Mouse (Mus musculus): ENCODE data around the gene Tmem140.

The Tmem140 gene

DNA sequence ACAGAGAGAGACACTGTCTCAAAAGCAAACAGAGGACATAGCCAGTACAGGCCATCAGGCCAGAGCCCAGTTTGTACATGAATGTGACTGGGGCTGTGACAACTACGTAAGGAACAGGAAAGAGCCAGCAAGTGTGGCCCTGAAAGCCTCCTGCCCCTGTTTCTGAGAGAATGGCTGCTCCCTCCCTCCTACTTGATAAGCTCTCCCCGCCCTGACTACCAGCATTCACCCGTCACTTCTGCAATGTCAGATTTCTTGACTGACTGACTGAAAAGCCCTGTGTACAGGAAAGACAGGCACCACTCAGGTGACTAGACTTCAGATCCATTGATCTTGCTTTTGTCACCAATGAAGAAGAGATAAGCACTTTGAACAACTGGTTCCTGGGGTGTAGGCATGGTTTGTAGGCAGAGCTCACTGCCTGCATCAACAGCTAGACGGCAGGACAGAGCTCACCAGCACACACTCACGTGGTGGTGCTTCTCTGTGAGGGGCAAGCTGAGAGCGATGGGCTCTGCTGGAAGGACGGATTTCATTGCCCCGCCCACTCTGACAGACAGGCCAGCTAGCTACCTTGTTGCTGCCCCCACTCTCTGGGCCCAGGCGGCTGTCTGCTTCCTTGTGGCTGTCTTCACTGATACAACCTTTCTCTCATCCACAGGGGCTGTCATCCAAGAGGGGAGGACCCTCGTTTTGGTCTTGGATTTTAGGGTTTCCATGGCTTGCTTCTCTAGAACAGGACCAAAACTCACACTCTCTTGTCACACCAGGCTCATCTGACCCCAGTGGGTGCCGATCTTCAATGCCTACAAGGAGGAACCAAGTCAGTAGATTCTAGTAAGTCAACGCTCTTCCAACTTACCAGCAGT lies 13.3 kb downstream of the Tmem140 start:
- no peak for DNase-seq (ENCODE audit: low read depth, low spot score)

DNA sequence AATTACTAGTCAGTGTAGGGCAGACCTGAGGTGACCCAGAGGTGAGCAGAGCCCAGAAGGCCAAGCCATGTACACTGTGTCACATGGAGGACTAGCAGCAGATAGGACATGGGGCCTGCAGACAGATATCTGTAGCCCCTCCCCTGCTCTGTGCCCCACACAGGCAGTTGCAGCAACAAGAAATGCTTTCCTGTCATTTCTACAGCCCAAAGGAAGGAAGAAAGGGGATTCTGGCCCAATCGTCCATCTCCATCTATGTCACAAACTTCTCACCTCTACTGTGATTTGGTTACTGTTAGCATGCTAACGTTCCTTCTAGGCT lies 13.8 kb downstream of the Tmem140 start:
- DNase-seq (ENCODE audit: low read depth, low spot score) = no peak

DNA sequence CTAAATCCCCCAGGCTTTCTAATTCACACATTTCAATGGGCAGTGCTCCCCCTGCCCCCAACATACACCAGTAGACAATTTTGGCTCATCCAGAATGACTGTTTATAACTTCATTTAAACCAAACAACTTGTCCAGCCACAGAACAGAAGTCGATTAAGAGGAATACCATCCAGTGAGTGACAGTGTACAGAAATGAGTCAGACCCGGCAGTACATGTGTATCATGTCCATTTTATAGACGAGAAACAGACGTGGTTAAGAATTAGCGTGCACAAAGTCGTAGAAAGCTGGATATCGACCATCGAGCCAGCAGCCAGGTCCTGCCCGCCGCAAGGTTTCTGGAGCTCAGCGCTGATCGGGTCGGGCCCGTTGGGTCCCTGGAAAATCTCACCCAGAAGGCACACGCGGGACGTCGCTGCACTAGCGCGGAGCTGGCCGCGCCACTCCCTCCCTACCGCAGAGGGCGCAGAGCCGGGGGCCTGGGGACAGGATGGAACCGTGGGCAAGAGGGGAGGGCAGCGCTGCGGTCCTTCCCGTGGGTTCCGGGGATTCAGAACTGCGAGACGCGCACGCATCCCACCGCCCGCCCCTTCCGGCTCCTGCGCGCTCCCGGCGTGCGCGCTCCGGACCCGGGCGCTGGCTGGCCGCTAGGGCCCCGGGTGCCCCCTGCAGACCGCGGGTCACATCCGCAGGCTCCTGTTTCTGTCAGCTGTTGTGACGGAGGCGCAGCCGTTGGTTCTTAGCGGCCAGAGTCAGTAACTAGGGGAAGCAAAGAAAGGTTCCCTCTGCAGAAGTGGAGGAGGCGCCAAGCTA lies 14.8 kb downstream of the Tmem140 start, which contains the start of gene Cyren:
Gene Cyren (minus strand): TSS at position 552 of the 813 bp plus-strand sequence.
- peak; percentile 93 for DNase-seq (ENCODE audit: low read depth, low spot score)

DNA sequence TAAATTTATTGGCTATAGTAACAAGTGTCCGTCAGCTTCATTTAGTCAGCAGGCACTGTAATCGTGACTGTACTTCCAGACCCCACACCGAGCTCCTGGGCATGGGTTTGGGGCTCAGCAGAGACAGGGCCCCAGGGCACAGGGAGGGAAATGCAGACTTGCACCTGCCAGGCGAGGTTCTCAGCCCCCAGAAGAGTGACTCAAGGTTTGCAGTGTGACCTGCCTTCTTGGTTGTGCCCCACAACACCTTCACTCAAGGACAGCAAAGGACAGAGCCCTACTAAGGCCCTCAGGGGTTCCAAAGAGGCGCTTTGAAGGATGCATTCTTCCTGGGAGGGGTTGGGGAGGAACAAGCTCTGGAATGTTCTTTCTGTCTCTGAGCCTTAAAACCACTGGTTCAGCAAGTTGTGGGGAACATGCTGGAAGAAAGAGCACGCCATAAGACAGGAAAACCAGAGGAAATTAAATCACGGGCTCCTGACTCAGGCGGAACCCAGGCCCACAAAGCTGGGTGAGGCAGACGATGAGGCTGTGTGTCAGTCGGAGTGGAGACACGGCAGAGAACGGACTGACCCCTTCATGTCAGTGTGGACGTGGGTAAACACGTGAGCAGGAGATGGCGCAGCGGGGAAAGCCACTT lies 16.3 kb downstream of the Tmem140 start:
- DNase-seq (ENCODE audit: low read depth, low spot score) = no peak

- no peak for DNase-seq (ENCODE audit: low read depth, low spot score)
Measured at GRCm38 (mm10) chr6:34879911-34880475, 17.0 kb downstream of the Tmem140 start.

DNA sequence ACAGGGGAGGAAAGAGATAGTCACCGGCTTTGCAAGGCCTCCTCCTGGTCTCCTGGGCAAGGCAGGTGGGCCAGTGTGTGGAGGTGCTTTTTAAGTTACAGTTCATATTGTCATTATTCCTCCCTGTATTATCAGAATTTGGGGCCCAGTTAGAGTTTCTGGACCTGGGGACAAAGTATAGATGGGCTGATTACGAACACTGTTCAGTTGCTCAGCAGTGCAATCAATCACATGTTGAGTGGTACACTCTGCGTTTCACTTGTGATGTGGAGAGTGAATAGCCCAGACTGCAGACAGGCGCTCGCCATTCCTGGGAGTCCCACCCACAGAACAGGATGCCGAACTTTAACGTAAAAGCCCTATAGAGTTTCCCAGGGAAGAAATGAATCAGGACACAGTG lies 21.8 kb downstream of the Tmem140 start:
- no peak for DNase-seq (ENCODE audit: low read depth, low spot score)

DNA sequence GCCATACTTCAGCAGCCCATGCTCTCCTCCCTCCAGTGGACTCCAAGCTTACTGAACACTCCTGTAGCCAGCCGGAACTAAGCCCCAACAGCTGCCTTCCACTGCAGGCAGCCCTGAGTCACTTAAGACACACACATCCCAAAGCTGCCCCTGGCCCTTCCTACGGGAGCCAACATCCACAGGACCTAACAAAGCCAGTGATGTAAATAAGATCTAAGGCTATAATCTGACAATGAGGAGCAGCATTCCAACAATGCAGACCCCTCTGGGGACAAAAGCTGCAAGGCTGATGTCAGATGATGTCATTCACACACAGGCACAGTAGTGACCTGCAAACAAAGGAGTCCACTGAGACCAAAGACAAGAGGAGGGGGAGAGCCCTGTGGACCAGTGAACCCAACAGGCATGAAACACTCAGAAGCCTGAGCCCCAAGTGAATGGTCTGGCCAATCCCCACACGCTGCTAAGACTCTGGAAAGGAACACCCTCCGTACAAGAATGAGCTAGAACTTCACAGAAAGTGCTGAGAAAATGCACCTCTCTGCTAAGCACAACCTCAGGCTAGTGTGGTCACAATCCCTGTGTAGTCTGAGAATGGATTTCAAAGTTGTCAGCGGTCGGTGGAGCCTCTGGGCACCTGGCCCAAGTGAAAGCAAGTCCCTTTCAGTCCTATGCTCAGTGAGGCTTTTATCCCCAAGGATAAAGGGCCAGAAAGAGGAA lies 24.3 kb downstream of the Tmem140 start:
- no peak for DNase-seq (ENCODE audit: low read depth, low spot score)

DNA sequence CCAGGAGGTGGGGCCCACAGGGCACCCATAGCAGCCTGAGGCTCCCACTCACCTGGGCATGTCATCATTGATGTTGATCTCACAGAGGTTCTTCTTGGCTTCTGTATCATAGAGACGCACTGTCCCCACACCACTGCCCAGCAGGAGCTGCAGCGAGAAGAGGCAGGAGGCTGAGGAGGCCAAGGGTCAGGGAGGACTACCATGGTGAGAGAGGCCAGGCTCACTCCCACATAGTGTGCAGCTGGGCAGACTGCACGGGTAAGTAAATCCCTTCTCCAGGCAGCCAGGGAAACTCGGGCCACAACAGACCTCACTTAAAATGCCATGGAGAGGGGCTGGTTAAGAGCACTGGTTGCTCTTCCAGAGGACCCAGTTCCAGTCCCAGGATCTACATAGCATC lies 26.2 kb downstream of the Tmem140 start:
- DNase-seq (ENCODE audit: low read depth, low spot score) = no peak

- no peak for DNase-seq (ENCODE audit: low read depth, low spot score)
Measured at GRCm38 (mm10) chr6:34895569-34895968, 32.6 kb downstream of the Tmem140 start.

DNA sequence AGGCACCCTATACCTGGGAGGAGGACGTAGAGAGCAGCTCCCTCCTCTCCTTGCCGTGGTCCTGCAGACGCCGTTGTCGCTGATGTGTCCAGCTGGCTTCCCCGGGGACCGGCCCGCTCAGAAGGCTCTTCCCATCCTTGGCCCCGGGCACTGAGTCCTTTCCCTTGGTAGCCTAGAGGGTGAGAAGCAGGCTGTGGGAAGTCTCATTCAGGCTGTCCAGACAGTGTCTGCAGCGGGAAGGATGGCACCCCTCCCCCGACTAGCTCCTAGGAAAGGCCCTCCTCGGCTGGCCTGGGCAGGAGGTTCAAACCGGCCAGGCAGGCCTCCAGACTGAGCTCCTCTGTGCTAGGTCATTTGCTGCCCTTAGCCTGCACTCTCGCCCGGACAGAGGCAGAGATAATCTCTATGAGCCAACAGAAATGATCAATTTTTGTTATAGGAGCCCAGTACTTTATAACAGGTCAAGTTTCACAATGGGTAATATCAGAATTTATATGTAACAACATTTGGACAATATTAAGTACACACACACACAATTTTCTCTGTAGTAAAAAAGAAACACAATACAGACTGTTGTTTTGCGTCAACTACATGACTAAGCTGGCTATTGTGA lies 33.3 kb downstream of the Tmem140 start:
- no peak for DNase-seq (ENCODE audit: low read depth, low spot score)

GRCm38 (mm10) chr6:34899127-34899526 lies 36.2 kb downstream of the Tmem140 start:
- no peak for DNase-seq (ENCODE audit: low read depth, low spot score)

DNA sequence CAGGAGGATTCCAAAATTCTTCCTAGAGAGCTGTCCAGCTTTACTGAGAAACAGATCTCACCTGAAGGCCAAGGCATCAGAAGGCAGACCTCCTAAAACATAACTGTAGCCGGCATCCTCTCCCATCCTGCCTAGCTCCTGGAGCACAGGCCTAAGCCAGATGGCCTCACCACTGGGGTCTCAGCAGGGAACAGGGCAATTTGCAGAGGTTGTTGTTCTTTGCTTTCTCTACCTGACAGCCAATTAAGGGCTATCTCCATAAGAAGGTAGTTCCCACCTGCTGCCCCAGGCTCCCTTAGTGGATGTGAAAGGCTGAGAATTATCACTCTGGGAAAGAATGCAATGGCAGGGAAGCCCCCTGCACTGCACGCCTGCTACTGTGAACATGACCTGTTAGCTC lies 38.0 kb downstream of the Tmem140 start:
- no peak for DNase-seq (ENCODE audit: low read depth, low spot score)

DNA sequence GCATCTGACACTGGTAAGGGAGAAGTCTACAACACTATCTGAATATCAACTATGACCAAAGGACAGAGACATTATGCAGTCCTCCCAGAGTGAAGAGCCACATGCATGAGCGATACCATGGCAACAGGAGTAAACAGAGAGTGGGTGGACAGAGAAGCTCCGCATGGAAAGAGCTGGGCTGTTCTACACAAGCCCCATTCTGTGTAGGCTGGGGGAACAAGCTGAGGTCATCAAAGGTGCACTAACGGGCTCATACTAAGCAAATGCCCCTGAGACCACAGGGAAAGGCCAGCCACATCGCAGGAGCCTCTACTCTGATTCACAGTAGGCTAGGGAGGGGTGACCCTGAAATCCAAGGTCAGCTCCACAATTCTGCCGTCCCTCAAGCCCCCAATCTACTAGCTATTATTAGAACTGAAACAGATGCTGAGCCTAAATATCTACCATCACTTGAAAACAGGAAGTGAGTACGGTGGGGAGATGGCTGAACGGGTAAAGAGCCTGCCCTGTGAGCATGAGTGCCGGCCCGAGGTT lies 39.0 kb downstream of the Tmem140 start:
- DNase-seq (ENCODE audit: low read depth, low spot score) = no peak

DNA sequence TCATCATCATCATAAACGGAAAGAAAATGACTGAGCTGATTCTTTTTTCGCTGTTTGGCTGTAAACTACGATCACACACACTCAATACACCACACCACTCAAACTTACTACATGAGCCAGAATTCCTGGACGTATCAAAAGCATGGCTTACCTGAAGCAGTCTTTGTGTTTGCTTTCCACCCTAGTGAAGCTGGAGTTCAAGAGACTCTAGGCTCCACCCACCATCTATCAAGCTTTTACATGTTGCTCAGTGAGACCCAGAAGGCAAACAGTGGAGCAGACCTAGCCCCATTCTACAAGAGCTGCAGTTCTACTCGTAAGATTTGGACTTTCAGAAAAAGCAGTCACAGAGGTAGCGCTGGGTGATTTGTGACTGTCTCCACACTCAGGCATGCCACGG lies 39.6 kb downstream of the Tmem140 start:
- DNase-seq (ENCODE audit: low read depth, low spot score) = no peak

DNA sequence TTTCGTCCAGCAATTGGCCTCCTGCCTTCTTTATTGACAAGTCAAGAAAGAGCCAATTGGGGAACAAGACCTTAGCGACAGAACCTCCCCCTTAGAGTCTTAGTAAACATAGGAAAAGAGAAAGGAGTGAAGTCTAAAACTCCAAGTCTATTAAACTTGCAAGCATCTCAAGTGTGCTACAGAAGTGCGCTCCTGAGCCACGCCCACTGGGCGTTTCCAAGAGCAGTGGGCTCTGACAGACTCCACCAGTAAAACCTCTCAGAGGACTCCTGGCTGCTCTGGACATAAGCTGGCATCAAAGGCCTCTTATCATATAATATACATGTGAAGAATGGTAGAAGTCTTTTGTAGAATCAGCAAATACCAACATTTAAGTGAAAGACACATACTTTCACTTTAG lies 40.5 kb downstream of the Tmem140 start:
- no peak for DNase-seq (ENCODE audit: low read depth, low spot score)

GRCm38 (mm10) chr6:34903851-34904250 lies 40.9 kb downstream of the Tmem140 start:
- DNase-seq (ENCODE audit: low read depth, low spot score) = no peak

DNA sequence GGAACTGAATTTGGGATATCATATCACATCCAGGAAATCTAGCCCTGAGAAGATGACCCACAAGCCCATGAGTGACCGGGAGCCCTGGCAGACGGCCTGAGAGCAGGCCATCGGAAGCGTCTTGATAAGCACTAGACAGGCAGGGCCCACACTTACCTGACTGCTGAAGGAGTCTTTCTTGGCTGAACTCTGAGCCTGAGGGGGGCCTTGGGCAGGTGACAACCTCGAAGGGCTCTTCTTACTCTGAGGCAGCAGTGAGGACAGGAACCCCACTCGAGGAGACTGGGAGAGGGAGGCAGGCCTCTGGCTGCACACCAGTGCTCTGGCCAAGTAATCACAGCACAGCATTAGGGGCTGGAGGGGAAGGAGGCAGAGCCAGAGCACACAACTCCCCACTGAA lies 41.4 kb downstream of the Tmem140 start:
- no peak for DNase-seq (ENCODE audit: low read depth, low spot score)

DNA sequence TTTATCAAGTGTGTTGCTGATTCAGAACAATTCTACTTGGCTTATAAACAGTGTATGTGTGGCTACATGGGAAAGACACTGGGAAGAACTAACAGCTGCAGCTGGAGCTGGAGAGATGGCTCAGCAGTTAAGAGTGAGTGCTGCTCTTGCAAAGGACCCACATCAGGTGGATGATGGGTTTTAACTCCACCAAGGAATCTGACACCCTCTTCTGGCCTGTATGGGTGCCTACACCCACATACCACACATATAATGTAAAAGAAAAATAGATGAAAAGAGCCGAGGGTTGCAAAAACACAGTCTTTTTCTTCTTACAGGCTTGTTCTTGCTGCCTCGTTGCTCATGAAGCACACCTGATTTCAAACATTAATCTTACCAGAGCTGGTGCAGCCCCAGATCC lies 43.2 kb downstream of the Tmem140 start:
- DNase-seq (ENCODE audit: low read depth, low spot score) = no peak

GRCm38 (mm10) chr6:34906661-34907060 lies 43.7 kb downstream of the Tmem140 start:
- DNase-seq (ENCODE audit: low read depth, low spot score) = no peak

- no peak for DNase-seq (ENCODE audit: low read depth, low spot score)
Measured at GRCm38 (mm10) chr6:34907121-34907614, 44.2 kb downstream of the Tmem140 start.
